ENCODE assay signal across 8 mouse cellular contexts in genomic region chr19:6489030-6489429, GRCm38 (mm10). TPM values are rescaled to one million over a fixed set of nuclear protein-coding genes. Genes with fewer than 3 reads are reported as not detected.
DNase-seq lines count a peak whose midpoint lies in the region; ATAC-seq lines count a peak whose summit lies in the region.

No protein-coding gene starts in this region.

- under 1% methylated on average over 4 of the region's 4 CpGs for WGBS in midbrain, embryonic 13.5 days

- H3K4me1 ChIP-seq in midbrain, embryonic 13.5 days (replicated peaks): peaks cover 31% of the 10 kb centered on the region

- DNase-seq in WW6 (ENCODE audit: low read depth, low spot score): peak; percentile 69
- DNase-seq in cerebellum, adult 9-10 months: peak; percentile 94
- DNase-seq in frontal cortex, postnatal 10 days (ENCODE audit: low spot score in 2 of 2): peak; percentile 79 to 87
- DNase-seq in hindlimb bud, embryonic 11.5 days (ENCODE audit: extremely low spot score, low read depth, low spot score): peak; percentile 76
- peak; percentile 70 to 86 for DNase-seq in left cerebral cortex, adult 8-10 months (ENCODE audit: low spot score in 2 of 2)
- peak; percentile 77 for DNase-seq in skeletal muscle tissue, adult 2 months (ENCODE audit: low read depth, low spot score)

- H3K27me3 ChIP-seq in midbrain, embryonic 13.5 days: peaks cover 11% of the 10 kb centered on the region; the same call in 1 of the 2 replicates

- no peak overlapping the region for H3K9ac ChIP-seq in midbrain, embryonic 13.5 days (replicated peaks)

- no peak overlapping the region for H3K27ac ChIP-seq in midbrain, embryonic 13.5 days

- peak; percentile 59 for ATAC-seq in midbrain, embryonic 13.5 days
- no peak for ATAC-seq in inflammation-experienced regulatory T-cells, adult 6 months

- H3K4me3 ChIP-seq in midbrain, embryonic 13.5 days (replicated peaks): no peak overlapping the region

- H3K4me2 ChIP-seq in midbrain, embryonic 13.5 days (replicated peaks): no peak overlapping the region

- no peaks in the 10 kb centered on the region for H3K9me3 ChIP-seq in midbrain, embryonic 13.5 days

- peaks cover 16% of the 10 kb centered on the region; the same call in 1 of the 2 replicates for H3K36me3 ChIP-seq in midbrain, embryonic 13.5 days

RNA-seq across cellular contexts. Expression of gene Slc22a12, which starts 53.8 kb away (rescaled TPM):
- under 1 TPM; 0.63 to 0.94 (median 0.69) TPM for total RNA-seq in left cerebral cortex, adult 8-10 months (2022)
- 0.19 TPM in 1 of 2 replicates, not detected in the other for polyA plus RNA-seq in midbrain, embryonic 13.5 days (2015; fragmentation: Nextera tagmentation; extraction: Ambion mirVana)
- not detected for polyA plus RNA-seq in inflammation-experienced regulatory T-cells, adult 6 months (2017; shearing (Covaris generic))
